Mouse (Mus musculus) embryonic facial prominence, embryonic 15.5 days (tissue): ENCODE data around the gene Agpat1. TPM values are rescaled to one million over a fixed set of nuclear protein-coding genes. Genes with fewer than 3 reads are reported as not detected.
A peak's percentile ranks its signal among the peaks of the same experiment; 100 is the strongest.

Experiments
- ATAC-seq: fragments of 200-750 bp; cut with Nextera tagmentation; 2 replicates; pipeline ENCODE4 v1.8.0; 2017; ENCODE audit warnings: low read depth, moderate TSS enrichment; ENCODE audit not compliant: insufficient number of reproducible peaks, low FRiP score, low TSS enrichment
- H3K27ac ChIP-seq: fragments of 300-500 bp; sonication (generic); replicated peaks from 2 replicates; pipeline ENCODE4 v1.5.1; 2015; ENCODE audit warnings: mild to moderate bottlenecking, inconsistent platforms
- H3K27me3 ChIP-seq: fragments of 300-500 bp; sonication (generic); 2 replicates; pipeline ENCODE4 v1.6.1; 2015; ENCODE audit warnings: inconsistent platforms
- H3K36me3 ChIP-seq: fragments of 300-500 bp; sonication (generic); 2 replicates; pipeline ENCODE4 v1.6.1; 2015; ENCODE audit warnings: mild to moderate bottlenecking, inconsistent platforms
- H3K4me1 ChIP-seq: fragments of 300-500 bp; sonication (generic); 2 replicates; pipeline ENCODE4 v1.6.1; 2015; ENCODE audit warnings: inconsistent platforms
- H3K4me2 ChIP-seq: fragments of 300-500 bp; sonication (generic); replicated peaks from 2 replicates; pipeline ENCODE4 v1.6.1; 2015; ENCODE audit warnings: mild to moderate bottlenecking, inconsistent platforms
- H3K4me3 ChIP-seq: fragments of 300-500 bp; sonication (generic); replicated peaks from 2 replicates; pipeline ENCODE4 v1.5.1; 2015; ENCODE audit warnings: mild to moderate bottlenecking, inconsistent platforms
- H3K9ac ChIP-seq: fragments of 300-500 bp; sonication (generic); 2 replicates; pipeline ENCODE4 v1.6.1; 2015; ENCODE audit warnings: inconsistent platforms
- H3K9me3 ChIP-seq: fragments of 300-500 bp; sonication (generic); replicated peaks from 2 replicates; pipeline ENCODE4 v1.6.1; 2016; ENCODE audit warnings: inconsistent platforms
- WGBS: fragments of 180-500 bp; shearing (Covaris S2); methylation state at CpG from one replicate; pipeline ENCODE4 v1.1.7; 2015; 5-methylcytosine and 5-hydroxymethylcytosine counted together
- polyA plus RNA-seq: library from polyadenylated mRNA; unstranded; fragments of >200 nt; fragmentation: Nextera tagmentation; extraction: Ambion mirVana; gene quantifications from 2 replicates; pipeline ENCODE4 v1.2.1, GENCODE M21; 2015

Gene Agpat1
- polyA plus RNA-seq, 1 experiment from 2014 or later: 61.2 TPM

DNA sequence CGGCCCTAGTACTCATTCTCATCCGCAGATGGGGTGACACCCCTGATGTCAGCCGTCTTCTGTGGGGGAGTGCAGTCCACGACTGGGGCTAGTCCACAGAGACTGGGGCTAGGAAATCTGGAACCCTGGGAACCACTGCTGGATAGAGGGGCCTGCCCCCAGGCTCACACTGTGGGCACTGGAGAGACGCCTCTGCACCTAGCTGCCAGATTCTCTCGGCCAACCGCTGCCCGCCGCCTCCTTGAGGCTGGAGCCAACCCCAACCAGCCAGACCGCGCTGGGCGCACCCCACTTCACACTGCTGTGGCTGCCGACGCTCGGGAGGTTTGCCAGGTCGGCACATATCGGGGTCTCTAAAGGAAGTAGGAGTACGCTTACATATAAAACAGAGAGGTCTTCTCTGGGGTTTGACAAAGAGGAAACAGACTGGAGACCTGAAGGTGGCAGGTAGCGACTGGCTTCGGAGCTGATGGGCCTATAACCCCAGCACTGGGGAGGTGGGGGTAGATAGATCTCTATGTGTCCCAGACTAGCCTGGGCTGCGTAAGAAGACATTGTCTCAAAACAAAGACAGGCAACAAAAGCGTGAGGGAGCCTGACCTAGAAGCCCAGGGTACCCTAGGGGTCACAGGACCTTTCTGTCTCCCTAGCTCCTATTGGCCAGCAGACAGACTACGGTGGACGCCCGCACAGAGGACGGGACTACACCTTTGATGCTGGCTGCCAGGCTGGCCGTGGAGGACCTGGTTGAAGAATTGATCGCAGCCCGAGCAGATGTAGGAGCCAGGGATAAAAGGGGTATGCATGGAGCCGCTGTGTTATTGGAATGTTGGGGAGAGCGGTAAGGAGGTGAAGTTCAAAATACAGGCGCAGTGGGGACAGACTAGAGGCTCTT, 17.9 kb upstream of the Agpat1 start:
- Histone ChIP-seq H3K4me2 (peak overlapping the region; percentile 95), H3K27me3 (no peaks in the 10 kb centered on the region), H3K9ac (peak overlapping the region; percentile 90), H3K9me3 (no peaks in the 10 kb centered on the region), H3K4me3 (peak overlapping the region; percentile 84), H3K27ac (peak overlapping the region; percentile 98), H3K36me3 (no peaks in the 10 kb centered on the region), H3K4me1 (peaks cover 45% of the 10 kb centered on the region)
- ATAC-seq: no peak
- WGBS: 23% methylated on average over 32 of the region's 32 CpGs

DNA sequence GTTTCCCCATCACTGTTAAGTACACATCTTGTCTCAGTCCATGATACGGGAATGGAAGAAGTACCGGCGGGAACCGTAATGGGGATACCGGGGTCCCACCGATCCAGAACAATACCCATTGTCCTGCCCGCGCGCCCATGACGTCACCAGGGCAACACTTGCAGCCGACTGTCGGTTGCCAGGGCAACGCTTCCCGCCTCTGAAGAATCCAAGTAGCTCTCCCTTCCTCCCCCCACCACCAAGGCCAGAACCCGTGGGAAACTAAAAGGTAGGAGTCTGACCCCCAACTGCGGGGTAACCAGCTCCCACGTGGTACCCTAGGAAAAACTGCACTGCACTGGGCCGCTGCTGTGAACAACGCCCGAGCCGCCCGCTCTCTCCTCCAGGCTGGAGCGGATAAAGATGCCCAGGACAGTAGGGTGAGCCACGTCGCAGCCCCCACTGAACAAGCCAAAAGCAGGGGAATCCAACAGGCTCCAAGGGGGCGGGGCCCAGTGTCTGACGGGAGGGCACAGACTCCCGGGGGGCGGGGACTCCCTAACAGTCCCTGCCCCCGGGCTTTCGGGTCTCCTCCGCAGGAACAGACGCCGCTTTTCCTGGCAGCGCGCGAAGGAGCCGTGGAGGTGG, 17.2 kb upstream of the Agpat1 start:
- Histone ChIP-seq H3K4me2 (peak overlapping the region; percentile 95), H3K27me3 (no peaks in the 10 kb centered on the region), H3K4me1 (peaks cover 51% of the 10 kb centered on the region), H3K36me3 (no peaks in the 10 kb centered on the region), H3K4me3 (peak overlapping the region; percentile 84), H3K9ac (peak overlapping the region; percentile 90), H3K27ac (peak overlapping the region; percentile 98), H3K9me3 (no peaks in the 10 kb centered on the region)
- peak; percentile 89 for ATAC-seq
- WGBS: under 1% methylated on average over 38 of the region's 38 CpGs

DNA sequence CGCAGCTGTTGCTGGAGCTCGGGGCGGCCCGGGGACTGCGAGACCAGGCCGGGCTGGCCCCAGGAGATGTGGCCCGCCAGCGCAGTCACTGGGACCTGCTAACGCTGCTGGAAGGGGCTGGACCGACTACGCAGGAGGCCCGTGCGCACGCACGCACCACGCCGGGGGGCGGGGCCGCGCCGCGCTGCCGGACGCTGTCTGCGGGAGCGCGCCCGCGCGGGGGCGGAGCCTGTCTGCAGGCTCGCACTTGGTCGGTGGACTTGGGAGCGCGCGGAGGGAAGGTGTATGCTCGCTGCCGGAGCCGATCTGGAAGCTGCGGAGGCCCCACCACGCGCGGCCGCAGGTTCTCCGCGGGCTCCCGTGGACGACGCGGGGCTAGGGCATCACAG, 16.6 kb upstream of the Agpat1 start:
- Histone ChIP-seq H3K4me2 (peak overlapping the region; percentile 95), H3K9ac (peak overlapping the region; percentile 90), H3K9me3 (no peaks in the 10 kb centered on the region), H3K27ac (peak overlapping the region; percentile 98), H3K36me3 (no peaks in the 10 kb centered on the region), H3K27me3 (no peaks in the 10 kb centered on the region), H3K4me1 (peaks cover 51% of the 10 kb centered on the region), H3K4me3 (peak overlapping the region; percentile 84)
- 0% methylated on average over 50 of the region's 50 CpGs for WGBS
- ATAC-seq: peak; percentile 87

DNA sequence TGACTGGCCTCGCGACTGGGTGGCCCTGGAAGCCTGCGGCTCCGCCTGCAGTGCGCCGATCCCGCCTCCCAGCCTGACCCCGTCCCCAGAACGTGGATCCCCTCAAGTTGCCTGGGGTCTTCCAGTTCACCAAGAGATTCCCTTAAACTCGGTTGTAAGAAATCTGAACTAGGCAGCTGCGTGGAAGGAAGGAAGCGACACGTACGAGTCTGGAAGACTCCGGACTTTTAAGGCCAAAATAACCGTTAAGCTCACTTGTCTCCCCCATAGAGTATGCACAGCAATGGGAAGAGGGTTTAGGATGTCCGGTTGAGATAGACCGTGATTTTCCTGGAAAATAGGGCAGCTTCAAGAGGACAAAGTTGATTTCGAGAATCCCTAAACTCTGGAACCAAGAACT, 16.2 kb upstream of the Agpat1 start:
- 3% methylated on average over 19 of the region's 19 CpGs for WGBS
- H3K4me1 ChIP-seq: peaks cover 51% of the 10 kb centered on the region

DNA sequence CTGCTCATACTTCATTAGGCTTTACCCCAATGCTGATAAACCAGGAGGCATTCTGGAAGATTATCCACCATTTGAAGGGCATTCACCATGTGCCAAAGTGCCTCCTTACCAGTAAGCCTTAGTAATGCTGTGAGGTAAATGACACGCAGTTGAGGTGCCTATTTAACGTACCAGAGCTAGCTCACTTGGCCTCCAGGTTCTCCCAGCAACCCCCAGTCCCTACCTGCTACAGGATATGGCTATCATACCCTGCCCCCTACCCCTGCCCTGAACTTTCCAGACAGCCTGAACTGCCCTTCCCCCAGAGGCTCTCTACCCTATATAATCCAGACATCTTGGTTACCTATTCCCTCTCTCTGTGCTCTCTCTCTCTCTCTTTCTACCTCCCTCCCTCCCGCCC, 15.3 kb upstream of the Agpat1 start:
- WGBS: 49% methylated on average over 3 of the region's 3 CpGs

More for the DNA sequence above, 16.2 kb upstream of the Agpat1 start:
- H3K36me3 ChIP-seq: no peaks in the 10 kb centered on the region
- no peaks in the 10 kb centered on the region for H3K27me3 ChIP-seq
- peak overlapping the region; percentile 90 for H3K9ac ChIP-seq
- no peaks in the 10 kb centered on the region for H3K9me3 ChIP-seq
- H3K4me2 ChIP-seq: peak overlapping the region; percentile 95
- H3K4me3 ChIP-seq: peak overlapping the region; percentile 84
- no peak for ATAC-seq
- peak overlapping the region; percentile 98 for H3K27ac ChIP-seq

DNA sequence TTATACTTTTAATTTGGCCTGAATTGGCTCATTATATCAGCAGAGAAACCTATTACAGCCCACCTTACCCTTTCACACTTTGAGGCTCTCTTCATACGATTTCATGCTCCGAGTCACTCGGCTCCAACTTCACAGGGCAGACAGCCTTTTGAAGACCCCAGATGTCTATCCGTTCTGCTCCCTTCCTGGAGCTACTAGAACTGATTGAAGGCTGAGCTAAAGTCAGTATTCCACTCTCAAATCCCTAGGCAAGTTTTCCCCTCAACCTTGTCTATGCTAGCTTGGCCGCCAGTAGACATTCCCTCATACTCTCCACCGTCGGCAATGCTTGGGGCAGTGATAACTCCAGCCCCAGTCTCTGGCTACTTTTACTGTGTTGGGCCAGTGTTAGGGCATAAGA, 14.9 kb upstream of the Agpat1 start:
- 29% methylated on average over 7 of the region's 7 CpGs for WGBS

More for the DNA sequence above, 15.3 kb upstream of the Agpat1 start:
- no peak for ATAC-seq
- Histone ChIP-seq H3K4me3 (no peak overlapping the region), H3K27ac (no peak overlapping the region), H3K27me3 (no peaks in the 10 kb centered on the region), H3K9ac (no peak overlapping the region), H3K4me2 (no peak overlapping the region), H3K4me1 (peaks cover 58% of the 10 kb centered on the region), H3K9me3 (no peaks in the 10 kb centered on the region), H3K36me3 (no peaks in the 10 kb centered on the region)

DNA sequence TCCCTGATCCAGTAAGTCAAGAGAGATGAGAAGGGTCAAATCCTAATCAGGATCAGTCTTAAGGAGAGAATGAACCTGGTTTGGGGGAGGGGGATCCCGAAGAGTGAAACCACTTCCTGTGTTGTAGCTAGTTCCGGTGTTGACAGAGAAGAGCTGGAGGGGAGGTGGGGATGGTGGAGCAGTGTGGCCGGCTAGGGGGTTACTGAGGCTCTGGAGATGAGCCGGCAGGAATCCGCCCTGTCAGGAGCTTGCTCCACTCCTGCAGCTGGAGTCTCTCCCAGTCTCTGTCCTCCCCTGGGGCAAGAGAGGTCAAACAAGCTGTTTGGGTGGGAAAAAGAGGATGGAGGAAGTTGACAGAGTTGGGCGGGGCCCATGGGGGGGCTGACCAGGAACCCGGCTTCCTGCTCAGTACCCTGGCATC, 14.4 kb upstream of the Agpat1 start, which contains the start of gene Gpsm3:
Gene Gpsm3, plus strand, starts transcription at position 126 of the 421 bp plus-strand sequence.
- no peak for ATAC-seq
- WGBS: 14% methylated on average over 7 of the region's 7 CpGs
- Histone ChIP-seq H3K9me3 (no peaks in the 10 kb centered on the region), H3K9ac (no peak within 1 kb of the TSS), H3K36me3 (peaks cover 4% of the 10 kb centered on the region), H3K4me3 (peak within 1 kb of the TSS; percentile 16; the same call in 1 of the 2 replicates), H3K4me2 (peak within 1 kb of the TSS; percentile 78), H3K27me3 (no peaks in the 10 kb centered on the region), H3K4me1 (peaks cover 67% of the 10 kb centered on the region), H3K27ac (peak within 1 kb of the TSS; percentile 98)

More for the DNA sequence above, 14.9 kb upstream of the Agpat1 start:
- Histone ChIP-seq H3K9me3 (no peaks in the 10 kb centered on the region), H3K27ac (no peak overlapping the region), H3K27me3 (no peaks in the 10 kb centered on the region), H3K4me2 (no peak overlapping the region; the same call in 1 of the 2 replicates), H3K36me3 (no peaks in the 10 kb centered on the region), H3K4me1 (peaks cover 63% of the 10 kb centered on the region), H3K9ac (no peak overlapping the region), H3K4me3 (no peak overlapping the region)
- no peak for ATAC-seq

DNA sequence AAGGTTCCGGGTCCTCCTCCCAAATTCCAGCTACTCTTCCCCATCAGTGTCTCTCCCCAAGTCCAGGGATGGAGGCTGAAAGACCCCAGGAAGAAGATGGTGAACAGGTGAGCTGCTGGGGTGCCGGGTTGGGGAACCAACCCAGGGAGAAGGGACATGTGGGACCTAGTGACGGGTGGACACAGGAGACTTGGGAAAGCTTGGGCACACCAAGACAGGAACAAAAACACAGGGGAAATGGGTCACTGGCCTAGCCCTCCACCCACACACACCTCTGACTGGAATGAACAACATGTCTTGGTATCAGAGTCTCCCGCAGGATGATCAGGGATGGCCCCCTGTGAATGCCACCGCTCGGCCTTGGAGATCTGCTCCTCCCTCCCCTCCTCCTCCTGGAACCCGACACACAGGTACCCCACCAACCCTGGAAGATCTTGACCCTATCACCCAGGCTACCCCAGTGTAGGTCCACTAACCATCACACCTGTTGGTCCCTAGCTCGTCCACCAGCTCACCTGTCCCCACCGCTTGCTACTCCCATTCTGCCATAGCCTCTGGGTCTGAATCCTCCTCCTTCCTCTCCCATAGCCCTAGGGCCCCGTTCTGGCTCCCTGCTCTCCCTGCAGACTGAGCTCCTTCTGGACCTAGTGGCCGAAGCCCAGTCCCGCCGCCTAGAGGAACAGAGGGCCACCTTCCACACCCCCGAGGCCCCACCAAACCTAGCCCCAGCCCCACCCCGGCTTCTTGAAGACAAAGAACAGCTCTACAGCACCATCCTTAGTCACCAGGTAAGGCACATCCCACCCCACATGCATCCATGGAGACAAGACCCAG, 13.7 kb upstream of the Agpat1 start:
- Histone ChIP-seq H3K36me3 (peaks cover 11% of the 10 kb centered on the region), H3K9me3 (no peaks in the 10 kb centered on the region), H3K9ac (no peak overlapping the region), H3K27me3 (no peaks in the 10 kb centered on the region), H3K4me1 (peaks cover 72% of the 10 kb centered on the region), H3K4me3 (peak overlapping the region; percentile 16; the same call in 1 of the 2 replicates), H3K4me2 (peak overlapping the region; percentile 78), H3K27ac (peak overlapping the region; percentile 98)
- ATAC-seq: no peak
- 63% methylated on average over 15 of the region's 15 CpGs for WGBS

DNA sequence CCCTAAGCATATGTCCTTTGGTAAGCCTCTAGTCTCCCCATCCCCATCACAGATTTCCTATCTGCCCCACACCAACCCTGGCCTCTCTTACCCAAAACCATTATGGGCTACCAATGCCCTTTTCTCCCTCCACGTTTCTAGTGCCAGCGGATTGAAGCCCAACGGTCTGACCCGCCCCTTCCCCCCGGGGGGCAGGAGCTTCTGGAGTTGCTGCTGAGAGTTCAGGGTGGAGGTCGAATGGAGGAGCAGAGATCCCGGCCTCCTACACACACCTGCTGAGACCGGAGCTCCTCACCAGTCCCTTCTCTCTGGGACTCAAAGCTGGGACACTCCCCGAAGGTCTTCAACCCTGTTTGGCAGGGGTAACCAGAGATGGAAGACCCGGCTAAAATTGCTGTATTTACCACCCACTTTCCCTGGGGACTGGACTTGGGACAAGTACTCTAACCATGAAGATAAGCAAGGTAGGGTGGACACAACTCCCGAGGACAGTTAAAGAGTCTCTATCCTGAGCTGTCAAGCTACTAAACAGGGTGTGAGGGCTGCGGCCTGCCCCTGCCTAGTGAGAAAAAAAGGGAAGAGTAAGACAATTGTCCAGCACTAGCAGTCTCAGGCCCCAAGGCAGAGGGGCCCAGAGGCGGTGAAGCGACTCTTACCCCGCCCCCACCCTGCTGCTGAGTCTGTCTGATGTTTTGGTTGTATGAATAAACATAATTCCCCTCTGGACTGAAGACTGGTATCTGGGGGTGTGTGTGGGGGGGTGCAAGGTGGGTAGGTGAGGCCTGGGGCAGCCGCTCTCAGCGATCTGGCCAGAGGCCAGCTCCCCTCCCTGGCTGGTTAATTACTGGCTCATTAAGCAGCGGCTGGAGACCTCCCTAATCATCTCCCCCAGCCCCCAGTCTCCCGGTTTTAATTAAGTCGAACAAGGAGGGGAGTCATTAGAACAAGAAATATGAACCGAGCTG, 12.8 kb upstream of the Agpat1 start, which contains the start of gene Pbx2:
Gene Pbx2, plus strand, starts transcription at position 238 of the 965 bp plus-strand sequence.
- no peaks in the 10 kb centered on the region for H3K9me3 ChIP-seq
- peak within 1 kb of the TSS; percentile 78 for H3K4me2 ChIP-seq
- H3K4me1 ChIP-seq: peaks cover 75% of the 10 kb centered on the region
- no peak for ATAC-seq
- H3K36me3 ChIP-seq: peaks cover 20% of the 10 kb centered on the region
- H3K4me3 ChIP-seq: peak within 1 kb of the TSS; percentile 78
- 4% methylated on average over 21 of the region's 21 CpGs for WGBS
- peak within 1 kb of the TSS; percentile 98 for H3K27ac ChIP-seq
- no peaks in the 10 kb centered on the region for H3K27me3 ChIP-seq
- peak within 1 kb of the TSS; percentile 93 for H3K9ac ChIP-seq

DNA sequence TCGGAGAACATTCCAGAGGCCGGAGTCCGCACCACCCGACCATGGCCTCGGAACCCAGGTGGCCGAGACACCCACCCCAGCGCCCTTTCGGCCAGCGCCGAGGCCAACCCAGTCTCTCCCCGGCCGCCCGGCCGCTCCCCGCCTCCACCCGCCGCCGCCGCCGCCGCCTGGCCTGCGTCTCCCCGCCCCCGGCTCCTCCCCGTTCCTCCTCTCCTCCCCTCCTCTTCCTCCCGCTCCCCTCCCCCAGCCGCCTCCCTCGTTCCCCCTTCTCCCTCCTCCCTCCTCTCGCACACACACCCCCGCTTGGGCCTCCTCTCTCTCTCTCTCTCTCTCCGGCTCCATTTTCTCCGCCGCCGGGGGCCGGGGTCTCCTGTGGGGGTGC, 12.1 kb upstream of the Agpat1 start:
- peak overlapping the region; percentile 93 for H3K9ac ChIP-seq
- H3K27ac ChIP-seq: peak overlapping the region; percentile 98
- whole genome bisulfite sequencing: 0% methylated on average over 33 of the region's 35 CpGs
- H3K27me3 ChIP-seq: no peaks in the 10 kb centered on the region
- H3K9me3 ChIP-seq: no peaks in the 10 kb centered on the region
- H3K4me2 ChIP-seq: peak overlapping the region; percentile 78
- H3K36me3 ChIP-seq: peaks cover 20% of the 10 kb centered on the region
- peak overlapping the region; percentile 78 for H3K4me3 ChIP-seq
- peaks cover 74% of the 10 kb centered on the region for H3K4me1 ChIP-seq
- ATAC-seq: peak; percentile 49
